Mouse (Mus musculus): Measurements from ENCODE around the gene Rrm2.

Rrm2 gene

DNA sequence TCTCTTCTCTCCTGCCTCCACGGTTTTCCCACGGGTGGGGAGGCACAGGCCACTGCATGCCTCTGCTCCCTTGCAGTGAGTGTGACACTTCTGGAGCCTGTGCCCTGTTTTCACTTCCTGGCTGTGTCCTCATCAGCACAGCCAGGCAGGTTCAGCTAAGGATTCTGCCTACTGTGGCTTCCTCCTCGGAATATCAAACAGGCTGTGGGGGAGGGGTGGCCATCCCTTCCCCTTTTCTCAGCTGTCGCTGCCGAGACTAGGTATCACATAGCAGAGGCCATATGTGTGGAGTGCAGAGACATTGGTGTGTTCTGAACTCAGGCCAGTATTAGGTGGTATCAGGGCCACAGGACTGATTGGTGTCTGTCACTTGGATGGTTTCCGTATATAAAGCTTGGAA is 50.3 kb downstream of the Rrm2 start:
- no peak for TF ChIP-seq GATA4 (IDR thresholded peaks at IDR 0.05; ENCODE audit: insufficient replicate concordance, low read length)

DNA sequence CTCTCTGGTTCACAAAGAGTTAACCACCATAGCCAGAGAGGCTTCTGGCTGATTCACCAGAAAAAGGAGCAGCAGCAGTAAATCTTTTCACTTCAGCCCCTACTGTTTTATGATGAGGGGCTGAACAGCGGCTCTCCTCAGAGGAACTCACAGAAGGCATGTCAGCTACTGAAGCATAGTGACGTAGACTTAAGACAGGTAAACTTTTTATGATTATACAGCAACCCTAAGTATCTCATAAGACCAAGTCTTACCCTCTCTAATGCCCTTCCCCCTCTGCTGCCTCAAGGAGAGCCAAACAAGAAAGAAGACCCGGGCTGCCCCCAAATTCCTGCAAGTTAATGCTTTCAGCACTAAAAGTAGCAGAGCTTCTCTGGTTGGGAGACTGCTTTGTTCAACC is 54.2 kb downstream of the Rrm2 start:
- no peak for TF ChIP-seq GATA4 (IDR thresholded peaks at IDR 0.05; ENCODE audit: insufficient replicate concordance, low read length)
